Mouse (Mus musculus) cerebellum, adult 2 months (tissue): Measurements from ENCODE around the gene Dnm3. TPM values are rescaled to one million over a fixed set of nuclear protein-coding genes. Genes with fewer than 3 reads are reported as not detected.

Experiments used
- DNase-seq, 2 experiments: peaks; one replicate each; pipeline ENCODE4 v3.0.0; 2021
- H3K27ac ChIP-seq: fragments of 200-500 bp; 2 replicates; pipeline ENCODE4 v1.5.1; 2012; ENCODE audit warnings: low read length, control low read depth, inconsistent platforms; ENCODE audit not compliant: insufficient read depth
- H3K27me3 ChIP-seq: fragments of 200-500 bp; 2 replicates; pipeline ENCODE4 v1.6.1; 2012; ENCODE audit warnings: inconsistent platforms, mild to moderate bottlenecking, low read length, moderate library complexity; ENCODE audit not compliant: control insufficient read depth, insufficient read depth
- H3K4me1 ChIP-seq: fragments of 200-500 bp; 2 replicates; pipeline ENCODE4 v1.6.1; 2011; ENCODE audit warnings: low read length; ENCODE audit not compliant: control insufficient read depth, insufficient read depth
- H3K4me3 ChIP-seq: fragments of 200-500 bp; replicated peaks from 2 replicates; pipeline ENCODE3; 2011; ENCODE audit warnings: mild to moderate bottlenecking, low read depth, low read length, control low read depth; ENCODE audit not compliant: insufficient read depth
- CTCF ChIP-seq: fragments of 200-500 bp; IDR thresholded peaks from 2 replicates; pipeline ENCODE4 v1.5.1; 2011; ENCODE audit warnings: low read depth, mild to moderate bottlenecking, control low read depth, low read length, moderate library complexity, borderline replicate concordance; ENCODE audit not compliant: insufficient read depth
- POLR2A ChIP-seq: fragments of 200-500 bp; IDR thresholded peaks from 2 replicates; pipeline ENCODE4 v1.6.1; 2011; ENCODE audit warnings: low read length, control low read depth, borderline replicate concordance; ENCODE audit not compliant: insufficient read depth
- WGBS: fragments of 180-500 bp; shearing (Covaris S2); methylation state at CpG from one replicate; pipeline ENCODE4 v1.1.7; 2018; 5-methylcytosine and 5-hydroxymethylcytosine counted together
- polyA plus RNA-seq: library from polyadenylated mRNA; depleted of rRNA; stranded (reverse); fragments of >200 nt; gene quantifications from 2 replicates; pipeline ENCODE4 v1.2.3, GENCODE M21; 2012

The Dnm3 gene
- polyA plus RNA-seq, 1 experiment: 93.6 TPM

GRCm38 (mm10) chr1:162313451-162314276 lies 164.2 kb downstream of the Dnm3 start:
- Histone ChIP-seq H3K27me3 (no peaks in the 10 kb centered on the region), H3K4me3 (no peak overlapping the region), H3K4me1 (no peaks in the 10 kb centered on the region), H3K27ac (no peak overlapping the region)
- DNase-seq: peak in 1 of 2 experiments; percentile 30
- WGBS: 44% methylated on average over 11 of the region's 11 CpGs
- TF ChIP-seq CTCF: peak; percentile 43; the same call in 1 of the 2 replicates
- TF ChIP-seq POLR2A: no peak

GRCm38 (mm10) chr1:162312621-162313020 lies 165.2 kb downstream of the Dnm3 start:
- Histone ChIP-seq H3K27ac (no peak overlapping the region), H3K4me1 (no peaks in the 10 kb centered on the region), H3K4me3 (no peak overlapping the region), H3K27me3 (no peaks in the 10 kb centered on the region)
- no peak for DNase-seq
- 74% methylated on average over 2 of the region's 2 CpGs for WGBS
- TF ChIP-seq POLR2A (no peak), CTCF (no peak)

DNA sequence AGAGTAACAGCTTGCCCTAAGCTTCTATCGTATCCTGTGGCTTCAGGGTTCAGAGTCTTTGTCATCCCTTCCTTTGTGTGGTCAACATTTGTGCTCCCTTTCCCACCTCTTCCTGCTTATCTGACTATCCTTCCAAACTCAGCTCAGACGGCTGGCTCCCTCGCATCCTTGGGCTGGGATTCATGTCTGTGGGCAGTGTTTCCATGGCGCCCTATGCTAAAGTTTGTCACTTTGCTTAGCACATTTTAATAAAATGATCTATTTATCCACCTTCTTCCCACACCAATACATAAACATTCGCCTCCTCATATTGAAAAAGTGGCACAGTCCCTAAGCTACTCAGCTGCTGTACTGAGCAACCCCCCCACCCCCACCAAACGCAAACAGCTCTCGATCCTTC lies 165.7 kb downstream of the Dnm3 start:
- no peaks in the 10 kb centered on the region for H3K27me3 ChIP-seq
- no peak overlapping the region for H3K4me3 ChIP-seq
- no peaks in the 10 kb centered on the region for H3K4me1 ChIP-seq
- H3K27ac ChIP-seq: no peak overlapping the region
- WGBS: 75% methylated on average over 7 of the region's 7 CpGs
- TF ChIP-seq POLR2A (no peak), CTCF (no peak)
- DNase-seq: no peak

GRCm38 (mm10) chr1:162305247-162305646 lies 172.6 kb downstream of the Dnm3 start:
- no peak overlapping the region for H3K27ac ChIP-seq
- H3K4me1 ChIP-seq: no peaks in the 10 kb centered on the region
- H3K27me3 ChIP-seq: no peaks in the 10 kb centered on the region; the same call in 1 of the 2 replicates
- WGBS: 86% methylated on average over 6 of the region's 6 CpGs
- H3K4me3 ChIP-seq: no peak overlapping the region
- TF ChIP-seq POLR2A: no peak
- TF ChIP-seq CTCF: no peak
- DNase-seq: no peak

DNA sequence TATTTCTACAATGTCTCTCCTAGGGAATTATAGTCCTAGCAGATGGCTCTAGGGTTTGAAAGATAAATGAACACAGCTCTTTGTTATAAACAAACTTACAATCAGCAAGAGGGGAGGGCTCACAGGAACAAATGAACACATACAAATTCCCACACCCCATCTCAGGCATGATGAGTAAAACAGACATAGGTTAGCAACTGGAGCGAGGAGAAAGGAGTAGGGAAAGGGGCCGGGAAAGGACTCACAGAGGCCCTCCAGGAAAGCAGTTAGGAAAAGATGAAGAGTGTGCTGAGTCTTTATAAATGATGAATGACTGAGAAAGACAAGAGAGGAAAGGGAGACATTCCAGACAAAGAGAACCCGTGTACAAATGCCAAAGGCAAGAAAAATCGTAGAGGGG lies 175.4 kb downstream of the Dnm3 start:
- no peaks in the 10 kb centered on the region for H3K4me1 ChIP-seq
- no peaks in the 10 kb centered on the region; the same call in 1 of the 2 replicates for H3K27me3 ChIP-seq
- no peak overlapping the region for H3K27ac ChIP-seq
- 69% methylated on average over 4 of the region's 4 CpGs for WGBS
- TF ChIP-seq CTCF (no peak), POLR2A (no peak)
- no peak overlapping the region for H3K4me3 ChIP-seq
- no peak for DNase-seq

- WGBS: 52% methylated on average over 12 of the region's 12 CpGs
- TF ChIP-seq CTCF: no peak
- TF ChIP-seq POLR2A: no peak
- no peak overlapping the region for H3K4me3 ChIP-seq
- H3K27ac ChIP-seq: no peak overlapping the region
- H3K27me3 ChIP-seq: no peaks in the 10 kb centered on the region; the same call in 1 of the 2 replicates
- no peaks in the 10 kb centered on the region for H3K4me1 ChIP-seq
- no peak for DNase-seq
Measured at GRCm38 (mm10) chr1:162299558-162300319, 178.1 kb downstream of the Dnm3 start.

DNA sequence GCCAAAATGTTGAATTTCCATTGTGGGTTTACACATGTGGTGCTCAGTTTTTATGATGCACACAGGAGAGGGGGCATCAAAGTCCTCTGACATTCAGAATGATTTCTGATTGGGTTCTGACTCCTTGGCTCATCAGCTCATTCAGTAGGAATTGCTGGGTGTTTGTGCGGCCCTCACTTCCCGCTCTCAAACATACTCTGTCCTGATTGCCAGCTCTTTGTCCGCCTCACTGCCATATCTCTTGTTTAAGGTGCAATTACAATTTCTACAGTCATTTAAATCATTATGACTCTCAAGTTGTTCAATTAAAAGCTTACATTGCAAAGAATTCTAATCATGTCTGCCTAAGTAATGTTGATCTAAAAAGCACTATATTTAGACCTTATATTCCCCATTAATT lies 179.3 kb downstream of the Dnm3 start:
- no peaks in the 10 kb centered on the region; the same call in 1 of the 2 replicates for H3K27me3 ChIP-seq
- no peak for DNase-seq
- H3K27ac ChIP-seq: no peak overlapping the region
- H3K4me3 ChIP-seq: no peak overlapping the region
- 97% methylated on average over 3 of the region's 3 CpGs for WGBS
- H3K4me1 ChIP-seq: 0 out of 2 replicates have a peak, but pooled peaks cover 2% of the 10 kb centered on the region
- TF ChIP-seq CTCF: no peak
- TF ChIP-seq POLR2A: no peak
